Mouse (Mus musculus): ENCODE results near the gene Hist1h2br.
A peak's percentile ranks its signal among the peaks of the same experiment; 100 is the strongest.
"Not testable (repeated sequence)": the region's sequence is repeated elsewhere in the genome, so short reads cannot be mapped to it uniquely, and the experiment has no call there.

Gene Hist1h2br

GRCm38 (mm10) chr13:21847883-21848282 is 14.3 kb downstream of the Hist1h2br start:
- no peak for DNase-seq

GRCm38 (mm10) chr13:21850696-21851095 is 17.2 kb downstream of the Hist1h2br start:
- not testable (repeated sequence) for DNase-seq

GRCm38 (mm10) chr13:21852215-21852945 is 18.8 kb downstream of the Hist1h2br start:
- peak; percentile 14 to 23 for DNase-seq

- DNase-seq, result peak; percentile 88 to 94
These were observed 21.6 kb downstream of the Hist1h2br start for GRCm38 (mm10) chr13:21855146-21855545.

- DNase-seq, result peak; percentile 56 to 72
These were observed 22.2 kb downstream of the Hist1h2br start for GRCm38 (mm10) chr13:21855698-21856162.

GRCm38 (mm10) chr13:21861608-21862007 is 28.1 kb downstream of the Hist1h2br start:
- DNase-seq, result no peak

GRCm38 (mm10) chr13:21865503-21865902 is 32.0 kb downstream of the Hist1h2br start:
- not testable (repeated sequence) for DNase-seq

- DNase-seq, result no peak
These were observed 47.2 kb downstream of the Hist1h2br start for GRCm38 (mm10) chr13:21880735-21881134.

- DNase-seq, result peak; percentile 7 to 12
These were observed 48.5 kb downstream of the Hist1h2br start for GRCm38 (mm10) chr13:21881878-21882669.

- DNase-seq, result peak in 1 of 2 experiments; percentile 35
These were observed 49.3 kb downstream of the Hist1h2br start for GRCm38 (mm10) chr13:21882760-21883405.

- DNase-seq, result no peak
These were observed 49.9 kb downstream of the Hist1h2br start for GRCm38 (mm10) chr13:21883407-21883806.

- no peak for DNase-seq
These were observed 51.0 kb downstream of the Hist1h2br start for GRCm38 (mm10) chr13:21884586-21884985.
